Mouse (Mus musculus): ENCODE measurements around the gene Scarb2. TPM values are rescaled to one million over a fixed set of nuclear protein-coding genes. Genes with fewer than 3 reads are reported as not detected.

Gene Scarb2
- polyA plus RNA-seq (2017; shearing (Covaris generic)) = 28.6 TPM

GRCm38 (mm10) chr5:92506733-92507132, at the start of gene Scarb2:
Scarb2 (minus strand) TSS chr5:92506833.

GRCm38 (mm10) chr5:92554891-92555511, 48.4 kb upstream of the Scarb2 start, which contains the start of gene Fam47e:
Fam47e (plus strand) TSS chr5:92555069.

GRCm38 (mm10) chr5:92435025-92435584, 71.5 kb downstream of the Scarb2 start, which contains the start of gene Nup54:
Nup54 (minus strand) TSS chr5:92435219.

Other genes starting within 250 kb of the Scarb2 start
- gene Naaa, start 228.7 kb downstream of the Scarb2 start, polyA plus RNA-seq (2017; shearing (Covaris generic)) = 6.9 TPM
- 42.1 TPM for gene Sdad1, start 196.4 kb downstream of the Scarb2 start, polyA plus RNA-seq (2017; shearing (Covaris generic))
- gene Cxcl9, start 178.8 kb downstream of the Scarb2 start, polyA plus RNA-seq (2017; shearing (Covaris generic)) = 0.28 TPM
- 3.2 TPM for gene Art3, start 175.0 kb downstream of the Scarb2 start, polyA plus RNA-seq (2017; shearing (Covaris generic))
- 8.4 TPM for gene Cxcl10, start 157.9 kb downstream of the Scarb2 start, polyA plus RNA-seq (2017; shearing (Covaris generic))
- gene Nup54, start 71.6 kb downstream of the Scarb2 start, polyA plus RNA-seq (2017; shearing (Covaris generic)) = 39.2 TPM
- gene Fam47e, start 48.2 kb upstream of the Scarb2 start, polyA plus RNA-seq (2017; shearing (Covaris generic)) = not detected
- 0.35 TPM for gene Stbd1, start 96.2 kb upstream of the Scarb2 start, polyA plus RNA-seq (2017; shearing (Covaris generic))
- gene Ccdc158, start 168.4 kb upstream of the Scarb2 start, polyA plus RNA-seq (2017; shearing (Covaris generic)) = not detected
- 0.17 TPM for gene Shroom3, start 176.6 kb upstream of the Scarb2 start, polyA plus RNA-seq (2017; shearing (Covaris generic))

Data from CD4-positive, CD25-positive, alpha-beta regulatory T cell (primary cell).